Mouse (Mus musculus): ENCODE data around the gene Zbtb43. TPM values are rescaled to one million over a fixed set of nuclear protein-coding genes. Genes with fewer than 3 reads are reported as not detected.

Zbtb43 gene
- polyA plus RNA-seq, 1 experiment from 2014 or later = 17.8 TPM

- Histone ChIP-seq H3K4me2 (no peak overlapping the region), H3K4me1 (peaks cover 5% of the 10 kb centered on the region; the same call in 1 of the 2 replicates), H3K27me3 (no peaks in the 10 kb centered on the region), H3K36me3 (peaks cover 86% of the 10 kb centered on the region), H3K27ac (no peak overlapping the region), H3K4me3 (replicated peaks) (no peak overlapping the region), H3K9ac (no peak overlapping the region), H3K9me3 (replicated peaks) (no peaks in the 10 kb centered on the region)
- 90% methylated on average over 5 of the region's 5 CpGs for WGBS
- ATAC-seq (replicated peaks; ENCODE audit: low FRiP score) = no peak
These were observed 15.6 kb downstream of the Zbtb43 start for GRCm38 (mm10) chr2:33452721-33453120.

GRCm38 (mm10) chr2:33452140-33452539 lies 16.2 kb downstream of the Zbtb43 start:
- H3K9ac ChIP-seq = no peak overlapping the region
- H3K4me2 ChIP-seq = no peak overlapping the region
- no peak overlapping the region for H3K27ac ChIP-seq
- no peaks in the 10 kb centered on the region for H3K9me3 ChIP-seq (replicated peaks)
- ATAC-seq (replicated peaks; ENCODE audit: low FRiP score) = no peak
- no peaks in the 10 kb centered on the region for H3K27me3 ChIP-seq
- H3K4me1 ChIP-seq = peaks cover 5% of the 10 kb centered on the region; the same call in 1 of the 2 replicates
- WGBS = 51% methylated on average over 4 of the region's 4 CpGs
- H3K4me3 ChIP-seq (replicated peaks) = no peak overlapping the region
- peaks cover 80% of the 10 kb centered on the region for H3K36me3 ChIP-seq

GRCm38 (mm10) chr2:33451038-33451978 lies 17.1 kb downstream of the Zbtb43 start:
- H3K4me1 ChIP-seq = peaks cover 5% of the 10 kb centered on the region; the same call in 1 of the 2 replicates
- WGBS = 81% methylated on average over 11 of the region's 11 CpGs
- H3K36me3 ChIP-seq = peaks cover 80% of the 10 kb centered on the region
- no peak overlapping the region for H3K4me3 ChIP-seq (replicated peaks)
- ATAC-seq (replicated peaks; ENCODE audit: low FRiP score) = no peak
- no peaks in the 10 kb centered on the region for H3K9me3 ChIP-seq (replicated peaks)
- no peak overlapping the region for H3K9ac ChIP-seq
- H3K27me3 ChIP-seq = no peaks in the 10 kb centered on the region
- no peak overlapping the region for H3K27ac ChIP-seq
- no peak overlapping the region for H3K4me2 ChIP-seq

GRCm38 (mm10) chr2:33449119-33449873 lies 19.1 kb downstream of the Zbtb43 start:
- H3K9me3 ChIP-seq (replicated peaks) = no peaks in the 10 kb centered on the region
- no peak overlapping the region for H3K27ac ChIP-seq
- 85% methylated on average over 22 of the region's 22 CpGs for WGBS
- no peak overlapping the region for H3K4me3 ChIP-seq (replicated peaks)
- no peak overlapping the region for H3K9ac ChIP-seq
- ATAC-seq (replicated peaks; ENCODE audit: low FRiP score) = no peak
- H3K27me3 ChIP-seq = no peaks in the 10 kb centered on the region
- H3K36me3 ChIP-seq = peaks cover 64% of the 10 kb centered on the region
- no peak overlapping the region for H3K4me2 ChIP-seq
- peaks cover 5% of the 10 kb centered on the region; the same call in 1 of the 2 replicates for H3K4me1 ChIP-seq

- no peak overlapping the region for H3K4me2 ChIP-seq
- H3K27me3 ChIP-seq = no peaks in the 10 kb centered on the region
- 50% methylated on average over 1 of the region's 1 CpGs for WGBS
- peaks cover 39% of the 10 kb centered on the region for H3K36me3 ChIP-seq
- H3K9me3 ChIP-seq (replicated peaks) = no peaks in the 10 kb centered on the region
- no peak for ATAC-seq (replicated peaks; ENCODE audit: low FRiP score)
- no peaks in the 10 kb centered on the region for H3K4me1 ChIP-seq
- no peak overlapping the region for H3K27ac ChIP-seq
- no peak overlapping the region for H3K4me3 ChIP-seq (replicated peaks)
- no peak overlapping the region for H3K9ac ChIP-seq
These were observed 21.6 kb downstream of the Zbtb43 start for GRCm38 (mm10) chr2:33446796-33447195.

- Histone ChIP-seq H3K27me3 (no peaks in the 10 kb centered on the region), H3K27ac (no peak overlapping the region), H3K36me3 (peaks cover 28% of the 10 kb centered on the region), H3K9me3 (replicated peaks) (no peaks in the 10 kb centered on the region), H3K4me1 (no peaks in the 10 kb centered on the region), H3K4me2 (no peak overlapping the region), H3K9ac (no peak overlapping the region), H3K4me3 (replicated peaks) (no peak overlapping the region)
- 89% methylated on average over 5 of the region's 5 CpGs for WGBS
- ATAC-seq (replicated peaks; ENCODE audit: low FRiP score) = no peak
These were observed 22.6 kb downstream of the Zbtb43 start for GRCm38 (mm10) chr2:33445741-33446140.

GRCm38 (mm10) chr2:33444862-33445261 lies 23.5 kb downstream of the Zbtb43 start:
- peaks cover 1% of the 10 kb centered on the region for H3K4me1 ChIP-seq
- H3K4me3 ChIP-seq (replicated peaks) = no peak overlapping the region
- no peak overlapping the region for H3K27ac ChIP-seq
- H3K36me3 ChIP-seq = peaks cover 19% of the 10 kb centered on the region
- H3K27me3 ChIP-seq = no peaks in the 10 kb centered on the region
- ATAC-seq (replicated peaks; ENCODE audit: low FRiP score) = no peak
- H3K9me3 ChIP-seq (replicated peaks) = no peaks in the 10 kb centered on the region
- no peak overlapping the region for H3K4me2 ChIP-seq
- no peak overlapping the region for H3K9ac ChIP-seq

GRCm38 (mm10) chr2:33444358-33444757 lies 24.0 kb downstream of the Zbtb43 start:
- H3K4me1 ChIP-seq = peaks cover 6% of the 10 kb centered on the region
- H3K4me3 ChIP-seq (replicated peaks) = no peak overlapping the region
- no peak overlapping the region for H3K4me2 ChIP-seq
- no peak overlapping the region for H3K27ac ChIP-seq
- H3K36me3 ChIP-seq = peaks cover 14% of the 10 kb centered on the region
- ATAC-seq (replicated peaks; ENCODE audit: low FRiP score) = no peak
- WGBS = 55% methylated on average over 5 of the region's 5 CpGs
- no peak overlapping the region for H3K9ac ChIP-seq
- H3K9me3 ChIP-seq (replicated peaks) = no peaks in the 10 kb centered on the region
- no peaks in the 10 kb centered on the region for H3K27me3 ChIP-seq

GRCm38 (mm10) chr2:33442701-33443100 lies 25.7 kb downstream of the Zbtb43 start:
- 72% methylated on average over 4 of the region's 4 CpGs for whole genome bisulfite sequencing
- Histone ChIP-seq H3K4me3 (replicated peaks) (no peak overlapping the region), H3K36me3 (no peaks in the 10 kb centered on the region), H3K4me1 (peaks cover 14% of the 10 kb centered on the region), H3K27ac (no peak overlapping the region), H3K27me3 (no peaks in the 10 kb centered on the region), H3K9me3 (replicated peaks) (no peaks in the 10 kb centered on the region), H3K4me2 (no peak overlapping the region), H3K9ac (no peak overlapping the region)
- ATAC-seq (replicated peaks; ENCODE audit: low FRiP score) = no peak

GRCm38 (mm10) chr2:33440893-33441292 lies 27.5 kb downstream of the Zbtb43 start:
- H3K36me3 ChIP-seq = no peaks in the 10 kb centered on the region
- no peak overlapping the region for H3K9ac ChIP-seq
- no peaks in the 10 kb centered on the region for H3K9me3 ChIP-seq (replicated peaks)
- H3K27me3 ChIP-seq = peaks cover 6% of the 10 kb centered on the region; the same call in 1 of the 2 replicates
- WGBS = 27% methylated on average over 4 of the region's 4 CpGs
- H3K4me2 ChIP-seq = no peak overlapping the region
- no peak overlapping the region for H3K4me3 ChIP-seq (replicated peaks)
- ATAC-seq (replicated peaks; ENCODE audit: low FRiP score) = no peak
- peaks cover 20% of the 10 kb centered on the region for H3K4me1 ChIP-seq
- no peak overlapping the region for H3K27ac ChIP-seq

- Histone ChIP-seq H3K4me3 (replicated peaks) (no peak overlapping the region), H3K27ac (peak overlapping the region; percentile 58; the same call in 1 of the 2 replicates), H3K27me3 (peaks cover 12% of the 10 kb centered on the region), H3K4me2 (peak overlapping the region; percentile 32; the same call in 1 of the 2 replicates), H3K4me1 (peaks cover 28% of the 10 kb centered on the region), H3K9ac (no peak overlapping the region), H3K9me3 (replicated peaks) (no peaks in the 10 kb centered on the region), H3K36me3 (no peaks in the 10 kb centered on the region)
- no peak for ATAC-seq (replicated peaks; ENCODE audit: low FRiP score)
- WGBS = 16% methylated on average over 9 of the region's 9 CpGs
These were observed 28.2 kb downstream of the Zbtb43 start for GRCm38 (mm10) chr2:33439980-33440670.

All from kidney, embryonic 15.5 days (tissue).